Mouse (Mus musculus): Measurements from ENCODE around the gene Ifna4. TPM values are rescaled to one million over a fixed set of nuclear protein-coding genes. Genes with fewer than 3 reads are reported as not detected.
"Not testable (repeated sequence)": the region's sequence is repeated elsewhere in the genome, so short reads cannot be mapped to it uniquely, and the experiment has no call there.

The Ifna4 gene
- polyA plus RNA-seq, 1 experiment from 2014 or later, result not detected

DNA sequence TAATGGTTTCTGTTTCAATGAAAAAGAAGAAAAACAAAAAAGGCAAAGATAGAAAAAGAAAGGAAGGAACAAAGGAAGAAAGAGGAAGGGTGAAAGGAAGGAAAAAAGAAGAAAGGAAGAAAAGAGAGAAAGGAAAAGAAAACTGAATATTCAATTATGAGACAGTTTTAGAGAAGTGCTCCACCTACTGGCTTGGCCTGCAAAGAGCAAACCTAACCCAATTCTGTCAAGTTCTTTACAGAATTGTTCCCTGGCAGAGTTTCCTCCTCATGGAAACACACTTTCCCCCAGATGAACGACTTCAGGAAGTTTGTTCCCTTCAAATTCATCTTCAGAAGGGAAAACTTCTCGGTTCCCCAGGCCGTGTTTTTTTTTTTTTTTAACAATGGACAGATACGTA, 18.7 kb upstream of the Ifna4 start:
- Histone ChIP-seq H3K9me3 (ENCODE audit: control insufficient read depth, low read length) (no peaks in the 10 kb centered on the region), H3K36me3 (ENCODE audit: control insufficient read depth, insufficient read depth, low read length) (no peaks in the 10 kb centered on the region), H3K4me1 (ENCODE audit: control insufficient read depth, insufficient read depth, low read depth, low read length) (no peaks in the 10 kb centered on the region), H3K9ac (ENCODE audit: low read depth, low read length) (no peak overlapping the region), H3K27me3 (replicated peaks; ENCODE audit: control insufficient read depth, insufficient read depth, low read length) (no peaks in the 10 kb centered on the region), H3K4me3 (ENCODE audit: low read length) (no peak overlapping the region), H3K27ac (ENCODE audit: low read depth, low read length) (no peak overlapping the region), H3K4me2 (ENCODE audit: low read length) (no peak overlapping the region)
- 21% methylated on average over 4 of the region's 4 CpGs for whole genome bisulfite sequencing
- no peak for ATAC-seq

DNA sequence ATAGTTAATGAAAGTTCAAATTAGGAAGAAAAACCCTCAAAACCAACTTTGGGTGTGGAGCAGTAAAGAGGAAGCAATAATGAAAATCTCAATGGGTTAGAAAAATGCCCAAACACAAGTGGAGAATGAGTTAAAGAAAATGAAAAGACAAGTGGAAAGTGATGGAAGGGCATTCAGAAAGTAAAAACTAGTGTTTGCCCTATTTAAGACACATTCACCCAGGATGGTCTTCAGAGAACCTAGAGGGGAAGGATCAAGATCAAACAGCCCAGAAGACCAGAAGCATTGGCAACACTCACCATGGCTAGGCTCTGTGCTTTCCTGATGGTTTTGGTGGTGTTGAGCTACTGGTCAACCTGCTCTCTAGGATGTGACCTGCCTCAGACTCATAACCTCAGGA, 14.5 kb upstream of the Ifna4 start, which contains the start of gene Ifna6:
TSS of gene Ifna6 (plus strand) at position 301 of the 400 bp plus-strand sequence.
- H3K9me3 ChIP-seq (ENCODE audit: control insufficient read depth, low read length); H3K4me3 ChIP-seq (ENCODE audit: low read length); H3K9ac ChIP-seq (ENCODE audit: low read depth, low read length); H3K4me2 ChIP-seq (ENCODE audit: low read length); H3K27me3 ChIP-seq (replicated peaks; ENCODE audit: control insufficient read depth, insufficient read depth, low read length); H3K36me3 ChIP-seq (ENCODE audit: control insufficient read depth, insufficient read depth, low read length); H3K27ac ChIP-seq (ENCODE audit: low read depth, low read length); H3K4me1 ChIP-seq (ENCODE audit: control insufficient read depth, insufficient read depth, low read depth, low read length); ATAC-seq: not testable (repeated sequence)

- no peaks in the 10 kb centered on the region for H3K27me3 ChIP-seq (replicated peaks; ENCODE audit: control insufficient read depth, insufficient read depth, low read length)
- WGBS, result 26% methylated on average over 4 of the region's 4 CpGs
- H3K4me1 ChIP-seq (ENCODE audit: control insufficient read depth, insufficient read depth, low read depth, low read length), result no peaks in the 10 kb centered on the region
- H3K27ac ChIP-seq (ENCODE audit: low read depth, low read length), result no peak overlapping the region
- H3K4me3 ChIP-seq (ENCODE audit: low read length), result no peak overlapping the region
- H3K9me3 ChIP-seq (ENCODE audit: control insufficient read depth, low read length), result no peaks in the 10 kb centered on the region
- no peak overlapping the region for H3K4me2 ChIP-seq (ENCODE audit: low read length)
- H3K36me3 ChIP-seq (ENCODE audit: control insufficient read depth, insufficient read depth, low read length), result no peaks in the 10 kb centered on the region
- H3K9ac ChIP-seq (ENCODE audit: low read depth, low read length), result no peak overlapping the region
- no peak for ATAC-seq
Measured at GRCm38 (mm10) chr4:88830523-88830922, 11.1 kb upstream of the Ifna4 start.

- not testable (repeated sequence) for H3K4me1 ChIP-seq (ENCODE audit: control insufficient read depth, insufficient read depth, low read depth, low read length); H3K27ac ChIP-seq (ENCODE audit: low read depth, low read length); ATAC-seq; H3K9me3 ChIP-seq (ENCODE audit: control insufficient read depth, low read length); H3K36me3 ChIP-seq (ENCODE audit: control insufficient read depth, insufficient read depth, low read length); H3K9ac ChIP-seq (ENCODE audit: low read depth, low read length); H3K4me2 ChIP-seq (ENCODE audit: low read length); H3K4me3 ChIP-seq (ENCODE audit: low read length); H3K27me3 ChIP-seq (replicated peaks; ENCODE audit: control insufficient read depth, insufficient read depth, low read length)
- WGBS, result 83% methylated on average over 1 of the region's 1 CpGs
Measured at GRCm38 (mm10) chr4:88835225-88835624, 6.4 kb upstream of the Ifna4 start, which contains the start of gene Ifna5. Gene Ifna5 (plus strand): TSS chr4:88835525.

- Histone ChIP-seq H3K9me3 (ENCODE audit: control insufficient read depth, low read length) (no peaks in the 10 kb centered on the region), H3K4me2 (ENCODE audit: low read length) (no peak overlapping the region), H3K9ac (ENCODE audit: low read depth, low read length) (no peak overlapping the region), H3K27me3 (replicated peaks; ENCODE audit: control insufficient read depth, insufficient read depth, low read length) (no peaks in the 10 kb centered on the region), H3K36me3 (ENCODE audit: control insufficient read depth, insufficient read depth, low read length) (no peaks in the 10 kb centered on the region), H3K4me1 (ENCODE audit: control insufficient read depth, insufficient read depth, low read depth, low read length) (no peaks in the 10 kb centered on the region), H3K27ac (ENCODE audit: low read depth, low read length) (no peak overlapping the region), H3K4me3 (ENCODE audit: low read length) (no peak overlapping the region)
- WGBS, result 39% methylated on average over 3 of the region's 3 CpGs
- ATAC-seq, result no peak
Measured at GRCm38 (mm10) chr4:88838828-88839227, 2.8 kb upstream of the Ifna4 start.

DNA sequence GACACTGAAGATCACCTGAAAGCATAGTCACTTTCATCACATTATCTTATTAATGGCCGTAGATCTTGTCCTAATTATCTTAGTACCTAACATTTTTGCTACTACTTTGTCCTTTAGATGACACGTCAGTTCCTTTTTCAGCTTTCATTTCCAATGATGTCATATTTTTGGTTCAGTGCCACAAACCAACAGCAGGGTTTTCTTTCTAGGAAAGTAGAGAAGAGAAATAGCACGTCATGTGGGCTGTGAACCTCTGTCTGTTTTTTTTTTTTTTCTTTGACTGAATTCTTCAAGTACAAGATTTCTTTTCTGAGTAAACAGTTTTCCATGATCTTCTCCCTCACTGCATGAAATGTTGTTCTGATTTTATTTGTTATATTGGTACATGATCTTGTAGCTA, 1.6 kb upstream of the Ifna4 start:
- Histone ChIP-seq H3K36me3 (ENCODE audit: control insufficient read depth, insufficient read depth, low read length) (no peaks in the 10 kb centered on the region), H3K4me1 (ENCODE audit: control insufficient read depth, insufficient read depth, low read depth, low read length) (no peaks in the 10 kb centered on the region), H3K27ac (ENCODE audit: low read depth, low read length) (no peak overlapping the region), H3K27me3 (replicated peaks; ENCODE audit: control insufficient read depth, insufficient read depth, low read length) (no peaks in the 10 kb centered on the region), H3K9me3 (ENCODE audit: control insufficient read depth, low read length) (no peaks in the 10 kb centered on the region), H3K9ac (ENCODE audit: low read depth, low read length) (no peak overlapping the region), H3K4me2 (ENCODE audit: low read length) (no peak overlapping the region), H3K4me3 (ENCODE audit: low read length) (no peak overlapping the region)
- WGBS, result 77% methylated on average over 3 of the region's 3 CpGs
- ATAC-seq, result no peak

DNA sequence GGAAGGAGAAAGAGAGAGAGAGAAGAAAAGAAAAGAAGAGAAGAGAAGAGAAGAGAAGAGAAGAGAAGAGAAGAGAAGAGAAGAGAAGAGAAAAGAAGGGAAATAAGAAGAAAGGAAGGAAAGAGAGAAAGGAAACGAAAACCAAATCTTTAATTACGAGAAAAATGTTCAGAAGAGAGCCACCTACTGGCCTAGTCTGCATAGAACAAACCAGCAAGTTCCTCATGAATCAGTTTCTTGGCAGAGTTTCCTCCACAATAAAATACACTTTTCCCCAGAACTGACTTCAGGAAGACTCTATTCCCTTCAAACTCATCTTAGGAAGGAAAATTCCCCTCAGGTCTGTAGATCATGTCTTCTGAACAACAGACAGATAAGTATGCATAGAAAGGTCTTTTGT, 3.7 kb downstream of the Ifna4 start:
- WGBS, result 58% methylated on average over 2 of the region's 2 CpGs
- Histone ChIP-seq H3K9me3 (ENCODE audit: control insufficient read depth, low read length) (no peaks in the 10 kb centered on the region), H3K4me3 (ENCODE audit: low read length) (no peak overlapping the region), H3K27ac (ENCODE audit: low read depth, low read length) (no peak overlapping the region), H3K4me1 (ENCODE audit: control insufficient read depth, insufficient read depth, low read depth, low read length) (no peaks in the 10 kb centered on the region), H3K27me3 (replicated peaks; ENCODE audit: control insufficient read depth, insufficient read depth, low read length) (no peaks in the 10 kb centered on the region), H3K4me2 (ENCODE audit: low read length) (no peak overlapping the region), H3K36me3 (ENCODE audit: control insufficient read depth, insufficient read depth, low read length) (no peaks in the 10 kb centered on the region), H3K9ac (ENCODE audit: low read depth, low read length) (no peak overlapping the region)
- ATAC-seq, result no peak

DNA sequence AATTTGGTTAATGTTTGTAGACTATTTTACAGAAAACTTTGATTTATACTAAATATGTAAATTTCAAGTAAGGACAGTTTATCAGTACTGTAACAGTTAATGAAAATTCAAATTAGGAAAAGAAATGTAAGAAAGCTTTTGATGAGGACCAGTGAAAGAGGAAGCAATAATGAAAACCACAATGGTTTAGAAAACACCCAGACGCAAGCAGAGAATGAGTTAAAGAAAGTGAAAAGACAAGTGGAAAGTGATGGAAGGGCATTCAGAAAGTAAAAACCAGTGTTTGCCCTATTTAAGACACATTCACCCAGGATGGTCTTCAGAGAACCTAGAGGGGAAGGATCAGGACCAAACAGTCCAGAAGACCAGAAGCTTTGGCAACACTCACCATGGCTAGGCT, 8.0 kb downstream of the Ifna4 start, which contains the start of gene Ifna1:
TSS of gene Ifna1 (plus strand) at position 390 of the 400 bp plus-strand sequence.
- ATAC-seq, result no peak
- 69% methylated on average over 1 of the region's 1 CpGs for WGBS
- no peaks in the 10 kb centered on the region for H3K9me3 ChIP-seq (ENCODE audit: control insufficient read depth, low read length)
- no peaks in the 10 kb centered on the region for H3K27me3 ChIP-seq (replicated peaks; ENCODE audit: control insufficient read depth, insufficient read depth, low read length)
- no peak within 1 kb of the TSS for H3K9ac ChIP-seq (ENCODE audit: low read depth, low read length)
- H3K36me3 ChIP-seq (ENCODE audit: control insufficient read depth, insufficient read depth, low read length), result no peaks in the 10 kb centered on the region
- no peak within 1 kb of the TSS for H3K27ac ChIP-seq (ENCODE audit: low read depth, low read length)
- no peak within 1 kb of the TSS for H3K4me3 ChIP-seq (ENCODE audit: low read length)
- no peak within 1 kb of the TSS for H3K4me2 ChIP-seq (ENCODE audit: low read length)
- no peaks in the 10 kb centered on the region for H3K4me1 ChIP-seq (ENCODE audit: control insufficient read depth, insufficient read depth, low read depth, low read length)

- Histone ChIP-seq H3K27ac (ENCODE audit: low read depth, low read length) (no peak overlapping the region), H3K9ac (ENCODE audit: low read depth, low read length) (no peak overlapping the region), H3K4me1 (ENCODE audit: control insufficient read depth, insufficient read depth, low read depth, low read length) (no peaks in the 10 kb centered on the region), H3K4me2 (ENCODE audit: low read length) (no peak overlapping the region), H3K4me3 (ENCODE audit: low read length) (no peak overlapping the region), H3K36me3 (ENCODE audit: control insufficient read depth, insufficient read depth, low read length) (no peaks in the 10 kb centered on the region), H3K9me3 (ENCODE audit: control insufficient read depth, low read length) (no peaks in the 10 kb centered on the region), H3K27me3 (replicated peaks; ENCODE audit: control insufficient read depth, insufficient read depth, low read length) (no peaks in the 10 kb centered on the region)
- WGBS, result 28% methylated on average over 4 of the region's 4 CpGs
- ATAC-seq, result no peak
Measured at GRCm38 (mm10) chr4:88851026-88851763, 9.5 kb downstream of the Ifna4 start.
